Comparison of ENCODE assay signal across 11 mouse cellular contexts in the genomic region with DNA sequence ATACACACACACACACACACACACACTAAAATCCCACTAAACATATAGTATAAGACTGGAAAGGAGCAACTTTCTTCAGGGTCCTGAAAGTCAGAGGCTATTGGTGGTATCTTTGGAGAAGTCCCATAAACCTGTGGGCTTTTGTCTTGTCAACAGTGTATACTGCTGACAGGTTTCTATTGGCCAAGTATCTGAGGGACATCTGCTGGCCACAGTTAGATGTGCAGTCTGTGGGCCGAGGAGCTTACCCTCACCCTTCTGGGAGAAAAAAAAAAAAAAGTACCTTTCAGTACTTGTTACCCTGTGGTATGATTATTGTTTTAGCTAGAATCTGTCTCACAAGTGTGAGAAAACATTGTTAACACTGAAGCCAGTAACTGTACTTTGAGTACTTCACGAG.
A peak's percentile ranks its signal among the peaks of the same experiment; 100 is the strongest.
DNase-seq lines count a peak whose midpoint lies in the region; TF ChIP-seq lines count a peak whose summit lies in the region.
"Had no signal": no experiment of that assay in that cellular context is flagged by ENCODE, and none has a peak within 500 bp of the region (broad histone marks: within the 10 kb centered on the region; RNA-seq: fewer than 3 reads in every experiment).

No protein-coding gene starts in this region.

- H3K36me3 ChIP-seq in kidney, adult 2 months (ENCODE audit: control insufficient read depth, insufficient read depth, low read length) = no peaks in the 10 kb centered on the region
- H3K36me3 ChIP-seq in ES-Bruce4 (ENCODE audit: control insufficient read depth, insufficient read depth, low read length, poor library complexity, severe bottlenecking) = no peaks in the 10 kb centered on the region
- H3K36me3 ChIP-seq: embryonic facial prominence, embryonic 15.5 days; hindbrain, embryonic 10.5 days had no signal

- no peak overlapping the region for H3K9ac ChIP-seq in ES-Bruce4 (ENCODE audit: low read depth, poor library complexity, severe bottlenecking)
- H3K9ac ChIP-seq: embryonic facial prominence, embryonic 15.5 days had no signal

- peak; percentile 29 for DNase-seq in kidney, adult 2 months
- DNase-seq in kidney, adult 11 months = no peak
- DNase-seq in NIH3T3 (ENCODE audit: low read depth) = peak; percentile 17
- no peak for DNase-seq in lung, adult 2 months
- no peak for DNase-seq in frontal cortex, postnatal 14 days (ENCODE audit: low spot score in 2 of 2)
- DNase-seq in left cerebral cortex, postnatal 14 days (ENCODE audit: low spot score in 2 of 2) = no peak
- no peak for DNase-seq in c-Kit-positive CD71-positive TER-119-positive erythroid progenitor cells, embryonic 14.5 days (ENCODE audit: low spot score)
- DNase-seq: gastrocnemius, postnatal 36 days had no signal

- no peaks in the 10 kb centered on the region for H3K27me3 ChIP-seq in kidney, adult 2 months (replicated peaks; ENCODE audit: control insufficient read depth, insufficient read depth, low read length)
- H3K27me3 ChIP-seq in ES-Bruce4 (ENCODE audit: control insufficient read depth, insufficient read depth, low read length, poor library complexity, severe bottlenecking) = peaks cover 1% of the 10 kb centered on the region; the same call in 1 of the 2 replicates
- H3K27me3 ChIP-seq: embryonic facial prominence, embryonic 15.5 days had no signal

- no peak overlapping the region for H3K4me3 ChIP-seq in kidney, adult 2 months (ENCODE audit: insufficient read depth, low read depth, low read length)
- H3K4me3 ChIP-seq in ES-Bruce4 (ENCODE audit: low read depth, low read length) = no peak overlapping the region
- H3K4me3 ChIP-seq in lung, adult 2 months (replicated peaks; ENCODE audit: extremely low read depth, low read depth, low read length) = no peak overlapping the region
- H3K4me3 ChIP-seq: embryonic facial prominence, embryonic 15.5 days; hindbrain, embryonic 10.5 days had no signal

- TF ChIP-seq POLR2A in kidney, adult 2 months (IDR thresholded peaks at IDR 0.05; ENCODE audit: low read depth, low read length) = no peak
- TF ChIP-seq POLR2A in ES-Bruce4 (IDR thresholded peaks at IDR 0.05; ENCODE audit: insufficient read depth, low read length) = no peak
- TF ChIP-seq POLR2A in lung, adult 2 months (IDR thresholded peaks at IDR 0.05; ENCODE audit: borderline replicate concordance, extremely low read depth, low read depth, low read length) = no peak

- intact Hi-C loops in left cerebral cortex, postnatal 14 days (cut with DNase I) = loop anchor here (10.0 kb wide), 1 partner anchor 129 kb away; no protein-coding TSS in a partner anchor

- no peaks in the 10 kb centered on the region for H3K9me3 ChIP-seq in ES-Bruce4 (replicated peaks; ENCODE audit: control insufficient read depth, insufficient read depth, low read length, poor library complexity, severe bottlenecking)
- H3K9me3 ChIP-seq: embryonic facial prominence, embryonic 15.5 days; hindbrain, embryonic 10.5 days had no signal

- TF ChIP-seq EP300 in ES-Bruce4 (IDR thresholded peaks at IDR 0.05; ENCODE audit: insufficient read depth, low read depth, low read length) = no peak

- no peaks in the 10 kb centered on the region for H3K4me1 ChIP-seq in kidney, adult 2 months (ENCODE audit: control insufficient read depth, insufficient read depth, low read length)
- H3K4me1 ChIP-seq in ES-Bruce4 (ENCODE audit: control insufficient read depth, insufficient read depth, low read length) = no peaks in the 10 kb centered on the region
- no peaks in the 10 kb centered on the region for H3K4me1 ChIP-seq in lung, adult 2 months (ENCODE audit: control insufficient read depth, insufficient read depth, low read length)
- H3K4me1 ChIP-seq: embryonic facial prominence, embryonic 15.5 days; hindbrain, embryonic 10.5 days had no signal

- 43% methylated on average over 2 of the region's 2 CpGs for WGBS in kidney, adult 2 months
- 45% methylated on average over 2 of the region's 2 CpGs for WGBS in lung, adult 2 months

- H3K27ac ChIP-seq in kidney, adult 2 months (ENCODE audit: insufficient read depth, low read depth, low read length) = no peak overlapping the region
- H3K27ac ChIP-seq in ES-Bruce4 (ENCODE audit: insufficient read depth, low read length) = no peak overlapping the region
- H3K27ac ChIP-seq: embryonic facial prominence, embryonic 15.5 days; hindbrain, embryonic 10.5 days had no signal

- peak; percentile 50 for TF ChIP-seq CTCF in kidney, adult 2 months (conservative IDR thresholded peaks at IDR 0.05; ENCODE audit: insufficient read depth, insufficient read length, low read depth, low read length)
- peak; percentile 45 for TF ChIP-seq CTCF in ES-Bruce4 (IDR thresholded peaks at IDR 0.05; ENCODE audit: low read depth, low read length)
- TF ChIP-seq CTCF in lung, adult 2 months (IDR thresholded peaks at IDR 0.05; ENCODE audit: insufficient read depth, low read length) = peak; percentile 30; the same call in 1 of the 2 replicates

Comparison
In these comparisons a context has a peak if more than half of its experiments do, and no peak if none do; other contexts are left out.
1. DNase-seq: peak in kidney, adult 2 months (single experiment) and NIH3T3 (single experiment); none in kidney, adult 11 months (single experiment), lung, adult 2 months (single experiment), frontal cortex, postnatal 14 days (0 of 2), left cerebral cortex, postnatal 14 days (0 of 2) and c-Kit-positive CD71-positive TER-119-positive erythroid progenitor cells, embryonic 14.5 days (single experiment).
2. Peak in every context shown above with its lines, with median percentiles within 50 percentile points of each other: CTCF ChIP-seq.